Mouse (Mus musculus): Measurements from ENCODE around the gene Smoc1.
A peak's percentile ranks its signal among the peaks of the same experiment; 100 is the strongest.

Gene Smoc1

GRCm38 (mm10) chr12:81085244-81085643 lies 58.6 kb downstream of the Smoc1 start:
- DNase-seq, result peak; percentile 36

GRCm38 (mm10) chr12:81088131-81088530 lies 61.5 kb downstream of the Smoc1 start:
- DNase-seq, result no peak

- DNase-seq, result no peak
Measured at GRCm38 (mm10) chr12:81091641-81092040, 65.0 kb downstream of the Smoc1 start.

- no peak for DNase-seq
Measured at GRCm38 (mm10) chr12:81092641-81093040, 66.0 kb downstream of the Smoc1 start.

GRCm38 (mm10) chr12:81093211-81093610 lies 66.6 kb downstream of the Smoc1 start:
- no peak for DNase-seq

GRCm38 (mm10) chr12:81094766-81095405 lies 68.3 kb downstream of the Smoc1 start:
- no peak for DNase-seq

GRCm38 (mm10) chr12:81097267-81097666 lies 70.7 kb downstream of the Smoc1 start:
- DNase-seq, result no peak

GRCm38 (mm10) chr12:81097738-81098137 lies 71.1 kb downstream of the Smoc1 start:
- no peak for DNase-seq

GRCm38 (mm10) chr12:81099161-81099560 lies 72.6 kb downstream of the Smoc1 start:
- no peak for DNase-seq

GRCm38 (mm10) chr12:81101691-81102090 lies 75.1 kb downstream of the Smoc1 start:
- no peak for DNase-seq

GRCm38 (mm10) chr12:81104546-81104945 lies 77.9 kb downstream of the Smoc1 start:
- DNase-seq, result no peak

- DNase-seq, result peak; percentile 60
Measured at GRCm38 (mm10) chr12:81105721-81106633, 79.4 kb downstream of the Smoc1 start.

GRCm38 (mm10) chr12:81107278-81108100 lies 80.9 kb downstream of the Smoc1 start:
- DNase-seq, result no peak

- no peak for DNase-seq
Measured at GRCm38 (mm10) chr12:81108600-81109011, 82.0 kb downstream of the Smoc1 start.

GRCm38 (mm10) chr12:81110006-81110405 lies 83.4 kb downstream of the Smoc1 start:
- DNase-seq, result no peak

- DNase-seq, result no peak
Measured at GRCm38 (mm10) chr12:81112321-81112720, 85.7 kb downstream of the Smoc1 start.

GRCm38 (mm10) chr12:81120301-81120700 lies 93.7 kb downstream of the Smoc1 start:
- DNase-seq, result no peak

GRCm38 (mm10) chr12:81123793-81124192 lies 97.2 kb downstream of the Smoc1 start:
- DNase-seq, result no peak

- no peak for DNase-seq
Measured at GRCm38 (mm10) chr12:81126842-81127241, 100.2 kb downstream of the Smoc1 start.

- no peak for DNase-seq
Measured at GRCm38 (mm10) chr12:81128693-81129092, 102.1 kb downstream of the Smoc1 start.

GRCm38 (mm10) chr12:81130692-81131091 lies 104.1 kb downstream of the Smoc1 start:
- DNase-seq, result no peak

GRCm38 (mm10) chr12:81131114-81131513 lies 104.5 kb downstream of the Smoc1 start:
- no peak for DNase-seq

- DNase-seq, result no peak
Measured at GRCm38 (mm10) chr12:81133055-81133665, 106.6 kb downstream of the Smoc1 start.
